18 mouse cellular contexts compared by ENCODE assay signal in the genomic region with DNA sequence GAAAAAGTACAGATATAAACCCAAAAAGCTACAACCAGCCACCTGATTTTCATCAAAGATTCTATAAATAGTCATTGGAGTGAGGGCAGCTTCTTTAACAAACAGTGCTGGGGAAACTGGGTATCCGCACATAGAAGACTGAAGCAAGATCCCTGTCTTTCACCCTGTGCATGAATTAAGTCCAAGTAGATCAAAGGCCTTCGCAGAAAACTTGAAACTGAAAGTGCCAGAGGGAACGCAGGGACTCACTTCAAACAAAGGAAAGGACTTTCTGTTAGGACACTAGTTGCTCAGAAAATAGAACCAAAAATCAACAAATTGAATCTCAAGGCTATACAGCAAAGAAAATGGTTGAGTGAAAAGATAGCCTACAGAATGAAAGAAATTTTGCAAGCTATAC.
"Had no signal": no experiment of that assay in that cellular context is flagged by ENCODE, and none has a peak within 500 bp of the region (broad histone marks: within the 10 kb centered on the region; RNA-seq: fewer than 3 reads in every experiment).

No protein-coding gene starts in this region.

- H3K9me3 ChIP-seq: midbrain, embryonic 10.5 days; midbrain, embryonic 13.5 days; midbrain, embryonic 15.5 days; neural tube, embryonic 13.5 days had no signal

- H3K36me3 ChIP-seq: midbrain, embryonic 10.5 days; midbrain, embryonic 13.5 days; midbrain, embryonic 15.5 days; neural tube, embryonic 13.5 days; neural tube, embryonic 15.5 days had no signal

- H3K9ac ChIP-seq: lung, embryonic 14.5 days; midbrain, embryonic 13.5 days; midbrain, embryonic 15.5 days; neural tube, embryonic 13.5 days; neural tube, embryonic 15.5 days had no signal

- H3K27ac ChIP-seq: midbrain, embryonic 10.5 days; midbrain, embryonic 13.5 days; midbrain, embryonic 15.5 days; neural tube, embryonic 13.5 days; neural tube, embryonic 15.5 days had no signal

- H3K4me1 ChIP-seq: midbrain, embryonic 10.5 days; midbrain, embryonic 13.5 days; midbrain, embryonic 15.5 days; neural tube, embryonic 13.5 days; neural tube, embryonic 15.5 days had no signal

- H3K4me3 ChIP-seq: midbrain, embryonic 10.5 days; midbrain, embryonic 13.5 days; midbrain, embryonic 15.5 days; myocyte; neural tube, embryonic 13.5 days; neural tube, embryonic 15.5 days had no signal

- DNase-seq: lung, adult 18-20 months; lung, embryonic 14.5 days; lung, postnatal 10 days; lung, postnatal 4 days; retina, postnatal 1 day; right cerebral cortex, adult 18-20 months; right cerebral cortex, postnatal 25 days; right cerebral cortex, postnatal 4 days; spleen, adult 18-20 months; thymus, adult 18-20 months; thymus, postnatal 14 days; thymus, postnatal 36 days had no signal

- ATAC-seq: midbrain, embryonic 13.5 days; midbrain, embryonic 15.5 days had no signal

- H3K27me3 ChIP-seq: midbrain, embryonic 13.5 days; midbrain, embryonic 15.5 days; neural tube, embryonic 13.5 days; neural tube, embryonic 15.5 days had no signal

- H3K4me2 ChIP-seq: lung, embryonic 14.5 days; midbrain, embryonic 13.5 days; midbrain, embryonic 15.5 days; neural tube, embryonic 13.5 days; neural tube, embryonic 15.5 days had no signal
